Comparison of ENCODE assay signal across 11 mouse cellular contexts in the genomic region with DNA sequence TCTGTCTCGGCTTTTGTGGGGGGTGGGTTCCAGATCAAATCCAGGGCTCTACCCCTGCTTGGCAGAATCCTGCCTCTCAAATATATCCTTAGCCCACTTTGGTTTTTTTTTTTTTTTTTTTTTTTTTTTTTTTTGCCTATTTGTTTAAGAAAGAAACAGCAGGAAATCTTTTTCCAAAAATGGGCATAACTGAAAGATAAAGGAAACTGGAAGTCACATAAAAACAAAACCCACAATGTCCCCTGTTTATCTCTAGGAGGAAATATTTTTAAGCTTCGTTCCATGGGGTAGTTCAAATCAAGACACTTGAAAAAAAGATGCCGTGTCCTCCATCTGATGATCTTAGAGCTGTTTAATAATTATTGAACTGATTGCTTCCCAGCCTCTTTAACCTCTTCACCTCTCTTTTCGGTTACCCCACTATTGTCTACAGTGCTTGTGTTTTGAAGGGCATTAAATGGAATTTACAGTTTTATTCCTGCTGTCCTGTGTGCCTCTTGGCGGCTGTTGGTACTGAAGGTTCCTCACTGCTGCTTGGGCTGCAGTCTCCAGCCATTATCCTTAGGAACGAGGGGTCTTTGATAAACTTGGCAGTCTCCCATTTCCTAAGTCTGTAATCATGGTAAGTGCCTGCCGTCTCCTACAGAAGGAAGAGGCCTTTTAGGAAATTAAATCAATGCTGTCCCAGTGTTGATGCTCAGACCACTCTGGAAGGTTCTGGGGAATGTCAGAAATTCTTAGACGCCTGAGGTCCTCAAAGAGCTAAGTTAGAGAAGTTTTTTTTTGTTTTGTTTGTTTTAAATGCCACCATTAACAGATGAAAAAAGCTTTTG. TPM values are rescaled to one million over a fixed set of nuclear protein-coding genes. Genes with fewer than 3 reads are reported as not detected.
DNase-seq lines count a peak whose midpoint lies in the region; ATAC-seq and TF ChIP-seq lines count a peak whose summit lies in the region.
"Had no signal": no experiment of that assay in that cellular context is flagged by ENCODE, and none has a peak within 500 bp of the region (broad histone marks: within the 10 kb centered on the region; RNA-seq: fewer than 3 reads in every experiment).

No protein-coding gene starts in this region.

- no peaks in the 10 kb centered on the region for H3K27me3 ChIP-seq in midbrain, embryonic 10.5 days (ENCODE audit: low read depth, poor library complexity, severe bottlenecking)
- no peaks in the 10 kb centered on the region for H3K27me3 ChIP-seq in midbrain, embryonic 13.5 days
- H3K27me3 ChIP-seq in intestine, embryonic 16.5 days (replicated peaks; ENCODE audit: control insufficient read depth, insufficient read depth, low read length): no peaks in the 10 kb centered on the region
- H3K27me3 ChIP-seq in stomach, embryonic 15.5 days (replicated peaks): no peaks in the 10 kb centered on the region

- H3K9ac ChIP-seq in midbrain, embryonic 13.5 days (replicated peaks): no peak overlapping the region
- H3K9ac ChIP-seq in intestine, embryonic 16.5 days (ENCODE audit: low read depth, low read length): no peak overlapping the region
- H3K9ac ChIP-seq in stomach, embryonic 15.5 days: no peak overlapping the region

- 62% methylated on average over 8 of the region's 8 CpGs for WGBS in midbrain, embryonic 10.5 days
- 32% methylated on average over 8 of the region's 8 CpGs for WGBS in midbrain, embryonic 13.5 days
- WGBS in intestine, embryonic 16.5 days: 27% methylated on average over 8 of the region's 8 CpGs
- 18% methylated on average over 8 of the region's 8 CpGs for WGBS in stomach, embryonic 15.5 days

- peak overlapping the region; percentile 84 for H3K27ac ChIP-seq in gastrocnemius, adult 2 months
- peak overlapping the region; percentile 79 for H3K27ac ChIP-seq in midbrain, embryonic 10.5 days (replicated peaks)
- H3K27ac ChIP-seq in midbrain, embryonic 13.5 days: no peak overlapping the region
- H3K27ac ChIP-seq in intestine, embryonic 16.5 days (ENCODE audit: low read length): peak overlapping the region; percentile 34; the same call in 1 of the 2 replicates
- no peak overlapping the region for H3K27ac ChIP-seq in stomach, embryonic 15.5 days

- H3K4me3 ChIP-seq in gastrocnemius, adult 2 months: peak overlapping the region; percentile 64
- no peak overlapping the region for H3K4me3 ChIP-seq in midbrain, embryonic 10.5 days
- no peak overlapping the region for H3K4me3 ChIP-seq in midbrain, embryonic 13.5 days (replicated peaks)
- H3K4me3 ChIP-seq in intestine, embryonic 16.5 days (ENCODE audit: low read length): no peak overlapping the region
- H3K4me3 ChIP-seq in stomach, embryonic 15.5 days (replicated peaks): no peak overlapping the region

- no peaks in the 10 kb centered on the region for H3K9me3 ChIP-seq in midbrain, embryonic 10.5 days (replicated peaks)
- H3K9me3 ChIP-seq in midbrain, embryonic 13.5 days: no peaks in the 10 kb centered on the region
- H3K9me3 ChIP-seq in intestine, embryonic 16.5 days (ENCODE audit: control insufficient read depth, low read length): 0 out of 2 replicates have a peak, but pooled peaks cover 3% of the 10 kb centered on the region
- H3K9me3 ChIP-seq in stomach, embryonic 15.5 days: no peaks in the 10 kb centered on the region

- intact Hi-C loops in gastrocnemius, adult 2 months (cut with DNase I): no loop called here
- intact Hi-C loops in left cerebral cortex, postnatal 14 days (cut with DNase I): no loop called here

- H3K4me2 ChIP-seq in midbrain, embryonic 13.5 days (replicated peaks): no peak overlapping the region
- peak overlapping the region; percentile 32 for H3K4me2 ChIP-seq in intestine, embryonic 16.5 days (ENCODE audit: low read depth, low read length)
- H3K4me2 ChIP-seq in stomach, embryonic 15.5 days: peak overlapping the region; percentile 46

- ATAC-seq in midbrain, embryonic 13.5 days: no peak
- ATAC-seq in intestine, embryonic 16.5 days: peak; percentile 63
- peak; percentile 18; the same call in 1 of the 2 replicates for ATAC-seq in stomach, embryonic 15.5 days (ENCODE audit: insufficient read depth, low FRiP score, low read depth)
- ATAC-seq: activated CD4-positive, CD25-positive, alpha-beta regulatory T cell, adult 4 months had no signal

- DNase-seq in gastrocnemius, adult 2 months: no peak
- DNase-seq in gastrocnemius, postnatal 4 days (ENCODE audit: low spot score in 2 of 2): no peak
- DNase-seq in midbrain, embryonic 10.5 days (ENCODE audit: low spot score): no peak
- DNase-seq in yolk sac, embryonic 10.5 days (ENCODE audit: low spot score): no peak
- DNase-seq in left cerebral cortex, postnatal 14 days (ENCODE audit: low spot score in 2 of 2): no peak
- DNase-seq: B cell, adult 2 months; cerebellum, adult 8-10 months had no signal

- H3K36me3 ChIP-seq in midbrain, embryonic 10.5 days: peaks cover 85% of the 10 kb centered on the region
- H3K36me3 ChIP-seq in midbrain, embryonic 13.5 days: no peaks in the 10 kb centered on the region
- no peaks in the 10 kb centered on the region for H3K36me3 ChIP-seq in intestine, embryonic 16.5 days (ENCODE audit: control insufficient read depth, insufficient read depth, low read length)
- H3K36me3 ChIP-seq in stomach, embryonic 15.5 days: no peaks in the 10 kb centered on the region

- TF ChIP-seq CTCF in gastrocnemius, adult 2 months (IDR thresholded peaks at IDR 0.05): no peak

- peaks cover 49% of the 10 kb centered on the region for H3K4me1 ChIP-seq in midbrain, embryonic 10.5 days
- peaks cover 14% of the 10 kb centered on the region for H3K4me1 ChIP-seq in midbrain, embryonic 13.5 days (replicated peaks)
- peaks cover 13% of the 10 kb centered on the region for H3K4me1 ChIP-seq in intestine, embryonic 16.5 days (ENCODE audit: control insufficient read depth, insufficient read depth, low read length)
- H3K4me1 ChIP-seq in stomach, embryonic 15.5 days: 0 out of 2 replicates have a peak, but pooled peaks cover 5% of the 10 kb centered on the region

RNA-seq across cellular contexts. Expression of a gene that starts 52.9 kb away (rescaled TPM):
- 10 to 100 TPM; 11.6 to 15.4 TPM for total RNA-seq in gastrocnemius, adult 2 months (2021)
- total RNA-seq in gastrocnemius, postnatal 4 days (2021): 1 to 10 TPM; 6.2 to 7.0 TPM
- polyA plus RNA-seq in midbrain, embryonic 10.5 days (2016; fragmentation: Nextera tagmentation; extraction: Ambion mirVana): 4.9 and 5.8 TPM in 2 replicates
- polyA plus RNA-seq in midbrain, embryonic 13.5 days (2015; fragmentation: Nextera tagmentation; extraction: Ambion mirVana): 11.3 and 12.0 TPM in 2 replicates
- polyA plus RNA-seq in intestine, embryonic 16.5 days (2015; fragmentation: Nextera tagmentation; extraction: Ambion mirVana): 1.5 and 1.7 TPM in 2 replicates
- 3.4 and 3.5 TPM in 2 replicates for polyA plus RNA-seq in stomach, embryonic 15.5 days (2015; fragmentation: Nextera tagmentation; extraction: Ambion mirVana)
- total RNA-seq in left cerebral cortex, postnatal 14 days (2021): 10 to 100 TPM; 12.0 to 13.0 TPM
- polyA plus RNA-seq: activated CD4-positive, CD25-positive, alpha-beta regulatory T cell, adult 4 months had no signal

Comparison
In these comparisons a context has a peak if more than half of its experiments do, and no peak if none do; other contexts are left out.
1. H3K27ac ChIP-seq: peak in gastrocnemius, adult 2 months (single experiment), midbrain, embryonic 10.5 days (single experiment) and intestine, embryonic 16.5 days (single experiment); none in midbrain, embryonic 13.5 days (single experiment) and stomach, embryonic 15.5 days (single experiment).